ENCODE assay signal across 8 mouse cellular contexts in genomic region chr1:172296816-172297510, GRCm38 (mm10). TPM values are rescaled to one million over a fixed set of nuclear protein-coding genes. Genes with fewer than 3 reads are reported as not detected.
A peak's percentile ranks its signal among the peaks of the same experiment; 100 is the strongest.
DNase-seq lines count a peak whose midpoint lies in the region; ATAC-seq and TF ChIP-seq lines count a peak whose summit lies in the region.

No protein-coding gene starts in this region.

- H3K4me2 ChIP-seq in forebrain, embryonic 12.5 days = peak overlapping the region; percentile 40; the same call in 1 of the 2 replicates

- no peak for TF ChIP-seq CTCF in cerebellum, adult 2 months (IDR thresholded peaks at IDR 0.05; ENCODE audit: borderline replicate concordance, insufficient read depth, low read depth, low read length)

- no peaks in the 10 kb centered on the region for H3K36me3 ChIP-seq in forebrain, embryonic 12.5 days (replicated peaks)

- DNase-seq in cerebellum, adult 2 months = peak in 1 of 2 experiments; percentile 39
- DNase-seq in cerebellum, adult 11 months = no peak
- peak; percentile 49 for DNase-seq in heart, postnatal 4 days
- DNase-seq in lung, postnatal 36 days = peak; percentile 53
- no peak for DNase-seq in left cerebral cortex, adult 18-20 months (ENCODE audit: low spot score in 2 of 2)
- DNase-seq in natural killer cell, adult 2 months (ENCODE audit: low spot score in 2 of 2) = no peak
- DNase-seq in thymus, postnatal 4 days = no peak

- peak overlapping the region; percentile 28 for H3K4me3 ChIP-seq in cerebellum, adult 2 months (replicated peaks; ENCODE audit: insufficient read depth, low read depth, low read length)
- peak overlapping the region; percentile 19 for H3K4me3 ChIP-seq in forebrain, embryonic 12.5 days (replicated peaks)

- no peak for TF ChIP-seq POLR2A in cerebellum, adult 2 months (IDR thresholded peaks at IDR 0.05; ENCODE audit: borderline replicate concordance, insufficient read depth, low read length)

- H3K9me3 ChIP-seq in forebrain, embryonic 12.5 days = no peaks in the 10 kb centered on the region

- 39% methylated on average over 6 of the region's 6 CpGs for WGBS in cerebellum, adult 2 months
- 80% methylated on average over 6 of the region's 6 CpGs for WGBS in forebrain, embryonic 12.5 days

- no peak overlapping the region for H3K9ac ChIP-seq in forebrain, embryonic 12.5 days

- H3K27me3 ChIP-seq in cerebellum, adult 2 months (ENCODE audit: control insufficient read depth, insufficient read depth, low read length) = no peaks in the 10 kb centered on the region
- peaks cover 9% of the 10 kb centered on the region; the same call in 1 of the 2 replicates for H3K27me3 ChIP-seq in forebrain, embryonic 12.5 days

- ATAC-seq in forebrain, embryonic 12.5 days (ENCODE audit: low FRiP score) = no peak

- H3K4me1 ChIP-seq in cerebellum, adult 2 months (ENCODE audit: control insufficient read depth, insufficient read depth, low read length) = peaks cover 13% of the 10 kb centered on the region
- H3K4me1 ChIP-seq in forebrain, embryonic 12.5 days = peaks cover 51% of the 10 kb centered on the region

- peak overlapping the region; percentile 26; the same call in 1 of the 2 replicates for H3K27ac ChIP-seq in cerebellum, adult 2 months (ENCODE audit: insufficient read depth, low read length)
- H3K27ac ChIP-seq in forebrain, embryonic 12.5 days = peak overlapping the region; percentile 59

RNA-seq across cellular contexts. Expression of gene Atp1a2, which starts 0.9 kb away (rescaled TPM):
- polyA plus RNA-seq in cerebellum, adult 2 months (2012; rRNA removed) = 535 and 584 TPM in 2 replicates
- polyA plus RNA-seq in forebrain, embryonic 12.5 days (2016; fragmentation: Nextera tagmentation; extraction: Ambion mirVana) = 9.5 and 10.8 TPM in 2 replicates
- 10 to 100 TPM; 81.9 to 82.8 TPM for total RNA-seq in heart, postnatal 4 days (2021)
- total RNA-seq in left cerebral cortex, adult 18-20 months (2021) = 100 to 1,000 TPM; 588 to 687 TPM

RNA-seq across cellular contexts. Expression of gene Kcnj9, which starts 32.2 kb away (rescaled TPM):
- polyA plus RNA-seq in cerebellum, adult 2 months (2012; rRNA removed) = 116 and 130 TPM in 2 replicates
- polyA plus RNA-seq in forebrain, embryonic 12.5 days (2016; fragmentation: Nextera tagmentation; extraction: Ambion mirVana) = 2.5 and 2.8 TPM in 2 replicates
- total RNA-seq in heart, postnatal 4 days (2021) = not detected
- 100 to 1,000 TPM; 132 to 133 TPM for total RNA-seq in left cerebral cortex, adult 18-20 months (2021)

RNA-seq across cellular contexts. Expression of gene Igsf8, which starts 35.5 kb away (rescaled TPM):
- polyA plus RNA-seq in cerebellum, adult 2 months (2012; rRNA removed) = 254 and 269 TPM in 2 replicates
- polyA plus RNA-seq in forebrain, embryonic 12.5 days (2016; fragmentation: Nextera tagmentation; extraction: Ambion mirVana) = 122 and 127 TPM in 2 replicates
- total RNA-seq in heart, postnatal 4 days (2021) = 10 to 100 TPM; 19.1 to 20.1 TPM
- total RNA-seq in left cerebral cortex, adult 18-20 months (2021) = 100 to 1,000 TPM; 278 to 283 TPM

RNA-seq across cellular contexts. Expression of gene Atp1a4, which starts 38.7 kb away (rescaled TPM):
- polyA plus RNA-seq in cerebellum, adult 2 months (2012; rRNA removed) = 0.03 TPM in 1 of 2 replicates, not detected in the other
- polyA plus RNA-seq in forebrain, embryonic 12.5 days (2016; fragmentation: Nextera tagmentation; extraction: Ambion mirVana) = 0.05 and 0.06 TPM in 2 replicates
- total RNA-seq in heart, postnatal 4 days (2021) = under 1 TPM in 1 of 2 experiments, not detected in 1; 0.11 TPM
- not detected for total RNA-seq in left cerebral cortex, adult 18-20 months (2021)

RNA-seq across cellular contexts. Expression of gene Kcnj10, which starts 44.0 kb away (rescaled TPM):
- 141 and 174 TPM in 2 replicates for polyA plus RNA-seq in cerebellum, adult 2 months (2012; rRNA removed)
- 0.93 and 1.2 TPM in 2 replicates for polyA plus RNA-seq in forebrain, embryonic 12.5 days (2016; fragmentation: Nextera tagmentation; extraction: Ambion mirVana)
- total RNA-seq in heart, postnatal 4 days (2021) = under 1 TPM; 0.11 to 0.14 TPM
- total RNA-seq in left cerebral cortex, adult 18-20 months (2021) = 10 to 100 TPM; 67.5 to 87.1 TPM

Comparison
In these comparisons a context has a peak if more than half of its experiments do, and no peak if none do; other contexts are left out.
1. DNase-seq: peak in heart, postnatal 4 days (single experiment) and lung, postnatal 36 days (single experiment); none in cerebellum, adult 11 months (single experiment), left cerebral cortex, adult 18-20 months (0 of 2), natural killer cell, adult 2 months (0 of 2) and thymus, postnatal 4 days (single experiment).
2. RNA of gene Atp1a2, which starts 0.9 kb away (total RNA-seq): 588 to 687 TPM in left cerebral cortex, adult 18-20 months; 81.9 to 82.8 TPM in heart, postnatal 4 days; every median in the first group is over 4 times any median in the second.
3. RNA of gene Kcnj9, which starts 32.2 kb away (total RNA-seq): 132 to 133 TPM in left cerebral cortex, adult 18-20 months; not detected in heart, postnatal 4 days; every median in the first group is over 100 times any median in the second.
4. RNA of gene Igsf8, which starts 35.5 kb away (total RNA-seq): 278 to 283 TPM in left cerebral cortex, adult 18-20 months; 19.1 to 20.1 TPM in heart, postnatal 4 days; every median in the first group is over 10 times any median in the second.